Mouse (Mus musculus): ENCODE results near the gene H2-D1. TPM values are rescaled to one million over a fixed set of nuclear protein-coding genes. Genes with fewer than 3 reads are reported as not detected.

H2-D1 gene
- total and polyA plus RNA-seq, 3 experiments, result 60.1 to 97.9 TPM; not detected in 1

DNA sequence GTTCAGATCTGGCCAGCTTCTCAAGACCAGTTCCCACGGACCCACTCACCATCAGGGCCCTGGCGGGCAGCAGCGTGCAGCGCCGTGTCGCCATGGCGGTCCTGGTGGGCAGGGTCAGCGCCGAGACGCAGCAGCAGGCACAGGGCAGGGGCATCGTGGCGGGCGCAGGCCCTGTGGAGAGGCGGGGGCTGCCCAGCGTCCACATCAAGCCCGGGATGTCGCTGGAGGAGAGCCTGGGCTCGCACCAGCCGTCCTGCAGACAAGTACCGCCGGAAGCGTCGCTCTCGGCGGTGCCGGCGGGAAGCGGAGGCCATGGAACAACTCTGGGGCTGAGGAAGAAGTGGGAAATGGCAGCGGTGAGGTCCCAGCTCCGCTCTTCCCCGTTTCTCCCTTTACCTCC is 27.6 kb upstream of the H2-D1 start:
- peak overlapping the region; percentile 64 to 94 for H3K4me3 ChIP-seq (ENCODE audit: control insufficient read depth in 1 of 2, insufficient read depth in 1 of 2, low read depth in 2 of 2, low read length in 2 of 2)
- peak overlapping the region; percentile 94 for H3K9ac ChIP-seq (ENCODE audit: control insufficient read depth, low read depth, low read length, poor library complexity, severe bottlenecking)
- H3K9me3 ChIP-seq (replicated peaks; ENCODE audit: insufficient read depth, low read length), result no peaks in the 10 kb centered on the region
- H3K4me1 ChIP-seq (ENCODE audit: control insufficient read depth in 1 of 2, insufficient read depth in 2 of 2, low read length in 2 of 2), result peaks cover 0 to 9% of the 10 kb centered on the region in 2 experiments; a peak in 2 of 4 replicates
- peak; percentile 70 for DNase-seq (ENCODE audit: low read depth, low spot score)
- H3K27me3 ChIP-seq (ENCODE audit: control insufficient read depth in 1 of 2, insufficient read depth in 2 of 2, low read length in 2 of 2), result no peaks in the 10 kb centered on the region
- 0 out of 2 replicates have a peak, but pooled peaks have one; percentile 19 for TF ChIP-seq ETS1 (IDR thresholded peaks at IDR 0.05; ENCODE audit: low read depth, low read length)
- no peak for TF ChIP-seq SMC3 (IDR thresholded peaks at IDR 0.05; ENCODE audit: low read depth, low read length)
- TF ChIP-seq MAZ (IDR thresholded peaks at IDR 0.05; ENCODE audit: low read depth, low read length), result no peak
- no peak for TF ChIP-seq TBP (IDR thresholded peaks at IDR 0.05; ENCODE audit: low read depth, low read length)
- peak; percentile 15 to 66; a peak in 2 of 4 replicates for TF ChIP-seq POLR2A (IDR thresholded peaks at IDR 0.05; ENCODE audit: control insufficient read depth in 1 of 2, insufficient read depth in 1 of 2, low read depth in 1 of 2, low read length in 2 of 2, poor library complexity in 1 of 2)
- no peak for TF ChIP-seq GATA1 (IDR thresholded peaks at IDR 0.05; ENCODE audit: low read depth, low read length)
- peak overlapping the region; percentile 98 for H3K27ac ChIP-seq (ENCODE audit: control insufficient read depth, low read depth, low read length)
- peaks cover 6% of the 10 kb centered on the region in 2 experiments; a peak in 3 of 4 replicates for H3K36me3 ChIP-seq (ENCODE audit: control insufficient read depth in 1 of 2, insufficient read depth in 2 of 2, low read length in 2 of 2)
- peaks cover 26% of the 10 kb centered on the region for H3K79me2 ChIP-seq (ENCODE audit: control insufficient read depth, insufficient read depth, low read length, poor library complexity)

DNA sequence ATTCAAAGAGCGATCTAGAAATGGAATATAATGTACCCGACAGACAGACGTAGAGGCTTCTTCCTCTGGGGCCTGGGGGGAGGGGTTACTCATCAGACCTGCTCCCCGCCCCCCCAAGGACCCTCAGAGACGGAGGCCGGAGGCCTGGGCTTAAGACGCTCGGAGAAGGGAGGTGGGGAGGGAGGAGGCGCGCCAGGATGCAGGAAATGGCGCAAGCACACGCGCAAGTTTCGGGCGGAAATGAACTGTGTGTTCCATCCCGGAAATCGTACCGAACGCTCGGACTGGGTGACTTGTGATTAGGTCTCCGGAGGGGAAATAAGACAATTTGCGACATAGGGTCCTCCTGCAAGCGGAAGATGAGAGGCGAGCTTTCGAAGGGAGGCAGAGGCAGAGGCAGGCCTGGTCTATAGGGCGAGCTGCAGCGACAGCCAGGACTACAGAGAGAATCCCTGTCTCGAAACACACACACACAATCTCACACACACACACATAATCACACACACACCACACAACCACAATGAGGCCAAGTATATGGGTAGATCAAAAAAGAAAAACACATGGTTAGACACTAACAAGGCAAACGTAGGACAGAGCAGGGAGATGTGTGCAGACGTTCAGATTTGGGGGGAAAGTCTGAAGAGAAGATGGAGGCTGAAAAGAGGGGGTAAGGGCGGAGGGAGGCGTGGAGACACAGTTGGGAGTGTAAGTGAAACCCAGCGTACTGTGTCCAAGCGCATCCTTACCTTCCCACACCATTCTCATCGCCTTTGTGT is 26.7 kb upstream of the H2-D1 start, which contains the start of gene Nfkbil1:
Gene Nfkbil1, minus strand, starts transcription at position 179 of the 776 bp plus-strand sequence.
- H3K27ac ChIP-seq (ENCODE audit: control insufficient read depth, low read depth, low read length), result peak within 1 kb of the TSS; percentile 98
- H3K4me3 ChIP-seq (ENCODE audit: control insufficient read depth in 1 of 2, insufficient read depth in 1 of 2, low read depth in 2 of 2, low read length in 2 of 2), result peak within 1 kb of the TSS; percentile 64 to 94
- peaks cover 3 to 12% of the 10 kb centered on the region in 2 experiments; a peak in 2 of 4 replicates for H3K36me3 ChIP-seq (ENCODE audit: control insufficient read depth in 1 of 2, insufficient read depth in 2 of 2, low read length in 2 of 2)
- H3K27me3 ChIP-seq (ENCODE audit: control insufficient read depth in 1 of 2, insufficient read depth in 2 of 2, low read length in 2 of 2), result no peaks in the 10 kb centered on the region
- DNase-seq (ENCODE audit: low read depth, low spot score), result peak; percentile 99
- no peaks in the 10 kb centered on the region for H3K9me3 ChIP-seq (replicated peaks; ENCODE audit: insufficient read depth, low read length)
- peaks cover 23% of the 10 kb centered on the region for H3K79me2 ChIP-seq (ENCODE audit: control insufficient read depth, insufficient read depth, low read length, poor library complexity)
- peak within 1 kb of the TSS; percentile 94 for H3K9ac ChIP-seq (ENCODE audit: control insufficient read depth, low read depth, low read length, poor library complexity, severe bottlenecking)
- peaks cover 4 to 17% of the 10 kb centered on the region in 2 experiments; a peak in 3 of 4 replicates for H3K4me1 ChIP-seq (ENCODE audit: control insufficient read depth in 1 of 2, insufficient read depth in 2 of 2, low read length in 2 of 2)
- TF ChIP-seq MYB (IDR thresholded peaks at IDR 0.05; ENCODE audit: low read depth, low read length) (no peak), POLR2AphosphoS5 (IDR thresholded peaks at IDR 0.05; ENCODE audit: borderline replicate concordance, low read depth, low read length) (no peak), SMC3 (IDR thresholded peaks at IDR 0.05; ENCODE audit: low read depth, low read length) (peak; percentile 40), CHD2 (IDR thresholded peaks at IDR 0.05; ENCODE audit: low read length) (peak; percentile 64), RCOR1 (IDR thresholded peaks at IDR 0.05; ENCODE audit: low read depth, low read length) (peak; percentile 55), RAD21 (IDR thresholded peaks at IDR 0.05; ENCODE audit: low read depth, low read length) (no peak), MYC (IDR thresholded peaks at IDR 0.05; ENCODE audit: low read depth, low read length) (peak; percentile 94), JUND (IDR thresholded peaks at IDR 0.05; ENCODE audit: low read depth, low read length) (peak; percentile 77; the same call in 1 of the 2 replicates), USF1 (IDR thresholded peaks at IDR 0.05; ENCODE audit: low read depth, low read length) (peak; percentile 62), E2F4 (IDR thresholded peaks at IDR 0.05; ENCODE audit: borderline replicate concordance, low read depth, low read length) (no peak), HCFC1 (IDR thresholded peaks at IDR 0.05; ENCODE audit: low read depth, low read length) (peak; percentile 98), MAFK (IDR thresholded peaks at IDR 0.05; ENCODE audit: borderline replicate concordance, low read depth, low read length) (no peak), CHD1 (IDR thresholded peaks at IDR 0.05; ENCODE audit: low read depth, low read length) (peak; percentile 68; the same call in 1 of the 2 replicates), MAX (IDR thresholded peaks at IDR 0.05; ENCODE audit: low read length) (peak; percentile 93), TCF12 (IDR thresholded peaks at IDR 0.05; ENCODE audit: low read depth, low read length) (peak; percentile 83), ZKSCAN1 (IDR thresholded peaks at IDR 0.05; ENCODE audit: low read depth, low read length) (no peak), MXI1 (IDR thresholded peaks at IDR 0.05; ENCODE audit: low read depth, low read length) (peak; percentile 85), NRF1 (IDR thresholded peaks at IDR 0.05; ENCODE audit: insufficient read depth, low read depth, low read length, poor library complexity, severe bottlenecking) (peak; percentile 61; the same call in 1 of the 2 replicates), NELFE (IDR thresholded peaks at IDR 0.05; ENCODE audit: low read depth, low read length) (peak; percentile 75), TBP (IDR thresholded peaks at IDR 0.05; ENCODE audit: low read depth, low read length) (peak; percentile 88), MEF2A (IDR thresholded peaks at IDR 0.05; ENCODE audit: extremely low read depth, insufficient replicate concordance, low read depth, low read length, poor library complexity, severe bottlenecking) (peak; percentile 22; the same call in 1 of the 2 replicates), POLR2AphosphoS2 (IDR thresholded peaks at IDR 0.05; ENCODE audit: low read length) (peak; percentile 63; the same call in 1 of the 2 replicates), CTCF (IDR thresholded peaks at IDR 0.05 in 2 of 3, conservative IDR thresholded peaks at IDR 0.05 in 1 of 3; ENCODE audit: control insufficient read depth in 1 of 3, insufficient read depth in 1 of 3, low read depth in 2 of 3, low read length in 3 of 3, poor library complexity in 1 of 3, severe bottlenecking in 1 of 3) (peak in 1 of 3 experiments; percentile 9; a peak in 1 of 6 replicates), EP300 (IDR thresholded peaks at IDR 0.05; ENCODE audit: low read depth in 1 of 2, low read length in 2 of 2) (peak in 1 of 2 experiments; percentile 51; a peak in 2 of 4 replicates), POLR2A (IDR thresholded peaks at IDR 0.05; ENCODE audit: control insufficient read depth in 1 of 2, insufficient read depth in 1 of 2, low read depth in 1 of 2, low read length in 2 of 2, poor library complexity in 1 of 2) (peak; percentile 75 to 78), SIN3A (IDR thresholded peaks at IDR 0.05; ENCODE audit: low read length) (peak; percentile 96), MAZ (IDR thresholded peaks at IDR 0.05; ENCODE audit: low read depth, low read length) (peak; percentile 97)
